Mouse (Mus musculus) bone marrow, adult 2 months (tissue): ENCODE data around the gene Gm12184.

ENCODE experiments used
- CTCF ChIP-seq: fragments of 200-500 bp; IDR thresholded peaks from 2 replicates; pipeline ENCODE4 v1.5.1; 2011; ENCODE audit warnings: low read length, control low read depth; ENCODE audit not compliant: control insufficient read depth, insufficient read depth
- POLR2A ChIP-seq: fragments of 200-500 bp; IDR thresholded peaks from 2 replicates; pipeline ENCODE4 v1.6.1; 2011; ENCODE audit warnings: low read depth, mild to moderate bottlenecking, control low read depth, low read length, borderline replicate concordance; ENCODE audit not compliant: control insufficient read depth

DNA sequence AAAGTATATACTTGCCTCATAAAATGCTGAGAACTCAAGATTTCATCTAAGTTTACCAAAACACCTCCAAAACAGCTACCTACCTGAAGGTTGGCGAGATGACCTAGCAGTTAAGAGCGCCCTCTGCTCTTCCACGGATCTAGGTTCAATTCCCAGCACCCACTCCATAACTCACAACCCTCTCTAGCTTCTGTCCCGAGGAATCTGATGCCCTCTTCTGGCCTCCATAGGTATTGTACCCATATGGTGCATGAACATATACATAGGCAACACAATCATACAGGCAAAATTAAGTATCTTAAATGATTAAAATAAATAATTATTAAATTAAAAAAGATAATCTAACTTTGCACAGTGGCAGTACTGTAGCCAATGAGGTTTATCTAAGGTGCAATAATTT, 44.2 kb downstream of the Gm12184 start:
- TF ChIP-seq CTCF (0 out of 2 replicates have a peak, but pooled peaks have one; percentile 4), POLR2A (no peak)
